Mouse (Mus musculus) forebrain, embryonic 12.5 days (tissue): ENCODE data around the gene Yjefn3. TPM values are rescaled to one million over a fixed set of nuclear protein-coding genes. Genes with fewer than 3 reads are reported as not detected.
A peak's percentile ranks its signal among the peaks of the same experiment; 100 is the strongest.

Experiments
- ATAC-seq: fragments of 200-750 bp; cut with Nextera tagmentation; 2 replicates; pipeline ENCODE4 v1.8.0; 2017; ENCODE audit warnings: moderate TSS enrichment; ENCODE audit not compliant: low FRiP score
- H3K27ac ChIP-seq: fragments of 300-500 bp; sonication (generic); 2 replicates; pipeline ENCODE4 v1.5.1; 2016; ENCODE audit warnings: mild to moderate bottlenecking
- H3K27me3 ChIP-seq: fragments of 300-500 bp; sonication (generic); 2 replicates; pipeline ENCODE4 v1.6.1; 2016; ENCODE audit warnings: mild to moderate bottlenecking
- H3K36me3 ChIP-seq: fragments of 300-500 bp; sonication (generic); replicated peaks from 2 replicates; pipeline ENCODE4 v1.6.1; 2016; ENCODE audit warnings: mild to moderate bottlenecking
- H3K4me1 ChIP-seq: fragments of 300-500 bp; sonication (generic); 2 replicates; pipeline ENCODE4 v1.6.1; 2016
- H3K4me2 ChIP-seq: fragments of 300-500 bp; sonication (generic); 2 replicates; pipeline ENCODE4 v1.6.1; 2016; ENCODE audit warnings: mild to moderate bottlenecking, moderate library complexity
- H3K4me3 ChIP-seq: fragments of 300-500 bp; sonication (generic); replicated peaks from 2 replicates; pipeline ENCODE4 v1.5.1; 2016; ENCODE audit warnings: mild to moderate bottlenecking
- H3K9ac ChIP-seq: fragments of 300-500 bp; sonication (generic); 2 replicates; pipeline ENCODE4 v1.6.1; 2016; ENCODE audit warnings: mild to moderate bottlenecking
- H3K9me3 ChIP-seq: fragments of 300-500 bp; sonication (generic); 2 replicates; pipeline ENCODE4 v1.6.1; 2016
- WGBS: fragments of 180-500 bp; shearing (Covaris S2); methylation state at CpG from one replicate; pipeline ENCODE4 v1.1.7; 2016; 5-methylcytosine and 5-hydroxymethylcytosine counted together
- polyA plus RNA-seq: library from polyadenylated mRNA; unstranded; fragments of >200 nt; fragmentation: Nextera tagmentation; extraction: Ambion mirVana; gene quantifications from 2 replicates; pipeline ENCODE4 v1.2.1, GENCODE M21; 2016

Yjefn3 gene
- polyA plus RNA-seq, 1 experiment from 2014 or later = 9.8 TPM

DNA sequence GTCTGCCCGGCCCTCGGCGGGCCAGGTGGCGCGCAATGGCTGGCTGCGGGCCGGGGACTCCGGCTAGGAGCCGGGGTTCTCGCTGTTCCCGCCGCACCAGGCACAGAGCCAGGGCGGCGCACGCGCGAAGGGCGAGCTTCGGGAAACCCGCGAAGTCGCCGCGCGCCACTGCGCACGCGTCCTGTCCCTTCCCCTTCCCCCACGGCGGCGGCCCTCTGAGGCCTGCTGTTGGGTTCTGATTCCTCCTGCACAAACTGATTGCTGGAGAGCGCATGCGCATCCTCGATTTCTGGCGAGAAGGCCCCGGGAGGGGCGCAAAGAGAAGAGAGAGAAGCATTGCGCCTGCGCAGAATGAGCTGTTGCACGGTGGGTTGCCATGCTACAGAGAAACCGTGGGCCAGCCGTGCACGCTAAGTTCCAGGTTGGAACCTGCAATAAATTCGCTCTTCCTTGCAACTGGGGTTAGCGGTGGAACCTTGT lies 591 bp upstream of the Yjefn3 start:
- Histone ChIP-seq H3K4me1 (peaks cover 40% of the 10 kb centered on the region), H3K9ac (peak overlapping the region; percentile 73), H3K36me3 (peaks cover 30% of the 10 kb centered on the region), H3K4me2 (peak overlapping the region; percentile 89), H3K4me3 (peak overlapping the region; percentile 69), H3K9me3 (no peaks in the 10 kb centered on the region), H3K27ac (peak overlapping the region; percentile 91), H3K27me3 (no peaks in the 10 kb centered on the region)
- ATAC-seq = peak; percentile 93
- under 1% methylated on average over 45 of the region's 45 CpGs for WGBS

DNA sequence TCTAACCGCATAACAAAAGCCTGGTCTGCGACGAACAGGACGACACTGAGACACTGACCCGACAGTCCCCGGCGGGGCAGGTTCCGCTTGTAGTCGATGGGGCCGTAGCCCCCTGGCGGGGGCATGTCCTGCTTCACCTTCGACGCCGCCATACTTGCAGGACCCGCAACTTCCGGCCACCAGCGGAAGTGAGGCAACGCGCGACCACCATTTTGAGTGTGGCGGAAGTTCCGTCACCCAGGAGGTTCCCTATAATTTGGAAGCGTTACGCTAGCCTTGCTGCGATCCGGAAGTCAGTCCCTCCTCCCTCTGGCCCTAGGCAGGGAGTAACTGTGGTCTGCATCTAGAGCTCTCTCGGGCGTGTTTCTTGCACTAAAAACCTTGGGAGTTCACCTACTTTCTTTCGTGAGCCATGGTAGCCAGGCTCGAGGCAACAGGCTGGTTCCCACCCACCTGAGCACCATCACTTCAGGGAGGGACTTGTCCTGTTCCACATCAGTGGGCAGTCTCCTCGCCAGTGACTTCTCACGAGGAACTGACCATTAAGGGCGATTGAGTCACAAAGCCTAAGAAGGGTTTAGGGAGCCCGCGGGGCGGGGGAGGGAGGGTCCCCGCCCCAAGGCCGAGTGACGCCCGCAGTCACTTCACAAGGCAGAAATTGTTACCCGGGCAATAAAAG lies 889 bp downstream of the Yjefn3 start:
- Histone ChIP-seq H3K9ac (peak overlapping the region; percentile 77), H3K4me1 (peaks cover 49% of the 10 kb centered on the region), H3K36me3 (peaks cover 23% of the 10 kb centered on the region), H3K9me3 (no peaks in the 10 kb centered on the region), H3K4me3 (peak overlapping the region; percentile 69), H3K27me3 (no peaks in the 10 kb centered on the region), H3K4me2 (peak overlapping the region; percentile 89), H3K27ac (peak overlapping the region; percentile 87)
- 2% methylated on average over 41 of the region's 41 CpGs for WGBS
- peak; percentile 68 for ATAC-seq

DNA sequence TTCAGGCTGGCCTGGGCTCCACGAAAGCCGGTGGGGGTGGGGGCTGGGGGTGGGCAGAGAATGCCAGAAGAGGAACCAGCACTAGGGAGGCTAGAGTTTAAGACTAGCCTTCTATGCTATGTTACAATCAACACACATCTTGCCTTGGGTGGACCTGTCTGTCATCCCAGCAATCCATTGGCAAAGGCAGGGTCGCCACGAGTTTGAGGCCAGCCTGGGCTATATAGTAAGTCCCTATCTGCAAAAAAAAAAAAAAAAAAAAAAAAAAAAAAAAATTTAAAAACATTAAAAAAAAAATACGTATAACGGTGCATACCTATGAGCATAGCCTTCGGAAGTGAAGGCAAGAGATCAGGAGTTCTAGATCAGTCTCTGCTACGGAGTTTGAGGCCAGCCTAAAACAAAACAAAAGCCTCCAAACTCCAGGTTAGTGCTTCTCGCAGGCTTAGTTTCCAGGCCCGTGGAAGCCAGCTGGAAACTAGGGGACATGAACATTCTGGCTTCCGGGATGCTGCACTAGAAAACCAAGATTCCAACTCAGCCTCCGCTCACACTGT lies 1.5 kb downstream of the Yjefn3 start:
- Histone ChIP-seq H3K4me2 (peak overlapping the region; percentile 89), H3K36me3 (peaks cover 23% of the 10 kb centered on the region), H3K27me3 (no peaks in the 10 kb centered on the region), H3K9ac (peak overlapping the region; percentile 77), H3K27ac (peak overlapping the region; percentile 87), H3K4me1 (peaks cover 50% of the 10 kb centered on the region), H3K4me3 (peak overlapping the region; percentile 69), H3K9me3 (no peaks in the 10 kb centered on the region)
- peak; percentile 1; the same call in 1 of the 2 replicates for ATAC-seq
- WGBS = 24% methylated on average over 12 of the region's 12 CpGs

DNA sequence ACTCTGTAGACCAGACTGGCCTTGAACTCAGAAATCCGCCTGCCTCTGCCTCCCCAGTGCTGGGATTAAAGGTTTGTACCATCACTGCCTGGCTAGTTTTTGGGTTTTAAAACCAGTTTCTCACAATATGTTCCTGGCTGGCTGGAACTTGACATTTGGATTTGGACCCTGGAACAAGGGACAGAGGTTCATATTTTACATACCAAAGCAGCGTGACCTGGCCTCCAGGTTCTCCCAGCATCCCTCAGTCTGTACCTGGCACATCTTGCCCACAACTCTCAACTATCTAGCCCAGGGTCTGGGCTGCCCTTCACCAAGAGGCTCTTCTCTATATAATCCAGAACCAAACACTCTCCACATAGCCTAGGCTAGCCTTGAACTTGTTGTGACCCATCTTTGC lies 2.6 kb downstream of the Yjefn3 start:
- no peak for ATAC-seq
- Histone ChIP-seq H3K9ac (no peak overlapping the region), H3K27ac (no peak overlapping the region), H3K4me3 (no peak overlapping the region), H3K9me3 (no peaks in the 10 kb centered on the region), H3K36me3 (peaks cover 28% of the 10 kb centered on the region), H3K27me3 (no peaks in the 10 kb centered on the region), H3K4me1 (peaks cover 61% of the 10 kb centered on the region), H3K4me2 (peak overlapping the region; percentile 89; the same call in 1 of the 2 replicates)
- WGBS = 92% methylated on average over 2 of the region's 2 CpGs

DNA sequence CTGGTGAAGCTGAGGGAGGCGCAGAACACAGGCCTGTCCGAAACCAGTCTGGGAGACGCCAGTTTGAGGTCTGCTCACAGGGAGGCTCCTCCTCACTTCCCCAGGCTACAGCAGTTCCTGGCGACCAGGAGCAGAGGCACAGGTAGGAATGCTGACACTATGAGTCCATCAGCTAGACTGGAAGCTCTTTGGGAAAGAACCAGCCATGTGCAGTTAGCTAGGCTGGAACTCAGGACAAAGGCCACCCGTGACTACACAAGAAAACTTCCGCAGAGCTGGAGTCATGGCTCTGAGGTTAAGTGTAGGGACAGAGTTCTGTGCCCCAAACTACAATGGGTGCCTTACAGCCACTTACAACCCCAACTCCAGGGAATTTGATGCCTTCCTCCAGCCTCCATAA lies 4.7 kb downstream of the Yjefn3 start:
- Histone ChIP-seq H3K27me3 (peaks cover 4% of the 10 kb centered on the region; the same call in 1 of the 2 replicates), H3K9me3 (no peaks in the 10 kb centered on the region), H3K4me3 (no peak overlapping the region), H3K4me2 (no peak overlapping the region), H3K9ac (no peak overlapping the region; the same call in 1 of the 2 replicates), H3K27ac (no peak overlapping the region), H3K36me3 (peaks cover 37% of the 10 kb centered on the region), H3K4me1 (peaks cover 69% of the 10 kb centered on the region)
- WGBS = 90% methylated on average over 6 of the region's 6 CpGs
- ATAC-seq = no peak

DNA sequence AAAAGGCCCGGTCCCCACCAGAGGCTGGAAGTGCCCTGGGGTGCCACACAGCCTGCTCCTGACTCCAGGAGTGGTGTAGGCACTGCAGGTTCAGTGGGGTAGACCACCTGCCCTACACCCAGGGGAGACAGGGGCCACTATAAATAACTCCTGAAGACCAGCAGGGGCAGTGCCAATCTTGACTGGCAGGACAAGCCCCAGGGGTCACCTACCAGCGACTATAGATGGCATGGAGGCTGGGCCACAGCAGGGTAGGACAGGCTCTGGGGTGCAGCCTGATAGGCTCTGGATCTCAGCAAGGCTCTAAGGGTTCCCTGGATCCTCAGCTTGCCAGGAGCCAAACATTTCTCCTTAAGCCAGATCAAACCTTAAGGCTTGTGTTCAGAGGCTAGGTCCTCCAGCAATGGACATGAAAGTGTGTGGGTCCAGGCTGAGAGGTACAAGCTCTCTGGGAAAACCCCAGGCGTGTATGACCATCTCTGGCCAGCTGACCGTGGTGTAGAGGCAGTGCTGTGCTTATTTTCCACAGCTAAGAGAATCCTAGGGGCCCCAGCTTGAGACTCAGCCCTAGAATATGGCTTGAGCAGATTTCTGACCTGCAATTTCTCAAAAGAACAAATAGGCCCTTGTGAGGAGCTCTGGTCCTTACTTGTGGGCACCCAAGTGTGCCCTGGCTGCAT lies 6.6 kb downstream of the Yjefn3 start:
- no peak overlapping the region for H3K27ac ChIP-seq
- peaks cover 45% of the 10 kb centered on the region for H3K36me3 ChIP-seq
- H3K4me3 ChIP-seq = no peak overlapping the region
- no peaks in the 10 kb centered on the region for H3K9me3 ChIP-seq
- ATAC-seq = no peak
- no peak overlapping the region; the same call in 1 of the 2 replicates for H3K9ac ChIP-seq
- H3K4me1 ChIP-seq = peaks cover 73% of the 10 kb centered on the region
- H3K27me3 ChIP-seq = peaks cover 7% of the 10 kb centered on the region
- H3K4me2 ChIP-seq = no peak overlapping the region
- 76% methylated on average over 4 of the region's 4 CpGs for WGBS

DNA sequence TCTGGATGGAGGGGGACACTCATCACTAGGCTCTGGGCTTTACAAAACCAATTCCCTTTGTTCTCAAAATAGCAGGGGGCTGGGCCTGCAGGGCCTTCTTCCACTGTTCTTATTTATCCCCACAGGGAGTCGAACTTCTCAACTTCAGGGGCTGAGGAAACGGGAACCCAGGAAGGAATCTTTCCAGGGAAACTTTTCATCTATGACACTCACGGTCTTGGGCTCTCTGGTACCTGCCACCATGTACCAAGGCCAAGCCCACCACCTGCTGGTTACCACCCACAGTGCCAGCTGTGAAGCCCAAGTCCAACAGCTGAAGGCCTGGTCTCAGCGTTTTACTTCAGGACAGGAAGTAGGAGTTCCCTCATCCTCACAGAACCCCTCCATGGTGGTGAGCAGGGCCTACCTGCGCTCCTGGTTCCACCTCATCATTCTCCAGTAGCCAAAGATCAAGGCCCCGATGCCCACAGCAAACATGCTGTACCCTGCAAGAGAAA lies 7.6 kb downstream of the Yjefn3 start:
- Histone ChIP-seq H3K9ac (no peak overlapping the region), H3K4me1 (peaks cover 67% of the 10 kb centered on the region), H3K27me3 (peaks cover 18% of the 10 kb centered on the region), H3K36me3 (peaks cover 45% of the 10 kb centered on the region), H3K4me3 (no peak overlapping the region), H3K4me2 (no peak overlapping the region), H3K27ac (0 out of 2 replicates have a peak overlapping the region, but pooled peaks have one; percentile 25), H3K9me3 (no peaks in the 10 kb centered on the region)
- ATAC-seq = no peak
- 57% methylated on average over 6 of the region's 6 CpGs for WGBS

DNA sequence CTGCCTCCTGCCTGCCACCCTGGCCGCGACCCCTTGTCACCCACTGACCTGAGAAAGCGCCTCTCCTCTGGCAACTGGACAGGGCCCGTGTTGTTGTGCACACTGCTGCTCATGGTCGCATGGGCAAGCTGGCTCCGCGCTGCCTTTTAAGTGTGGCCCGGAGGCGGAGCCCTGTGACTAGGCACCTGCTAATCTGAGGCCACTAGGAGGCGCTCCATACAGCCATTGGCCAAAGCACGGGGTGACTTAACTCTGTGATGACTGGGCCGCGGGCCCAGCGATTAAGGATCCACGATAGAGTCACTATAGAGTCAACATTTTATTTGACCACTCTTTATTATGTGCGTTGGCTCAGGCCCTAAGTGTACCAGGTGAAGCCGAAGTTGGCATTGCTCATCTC lies 8.6 kb downstream of the Yjefn3 start:
- Histone ChIP-seq H3K9ac (no peak overlapping the region), H3K4me1 (peaks cover 65% of the 10 kb centered on the region), H3K4me3 (no peak overlapping the region), H3K27ac (peak overlapping the region; percentile 25; the same call in 1 of the 2 replicates), H3K36me3 (peaks cover 38% of the 10 kb centered on the region), H3K9me3 (no peaks in the 10 kb centered on the region), H3K27me3 (peaks cover 28% of the 10 kb centered on the region), H3K4me2 (no peak overlapping the region)
- ATAC-seq = peak; percentile 6; the same call in 1 of the 2 replicates
- 25% methylated on average over 17 of the region's 17 CpGs for WGBS

DNA sequence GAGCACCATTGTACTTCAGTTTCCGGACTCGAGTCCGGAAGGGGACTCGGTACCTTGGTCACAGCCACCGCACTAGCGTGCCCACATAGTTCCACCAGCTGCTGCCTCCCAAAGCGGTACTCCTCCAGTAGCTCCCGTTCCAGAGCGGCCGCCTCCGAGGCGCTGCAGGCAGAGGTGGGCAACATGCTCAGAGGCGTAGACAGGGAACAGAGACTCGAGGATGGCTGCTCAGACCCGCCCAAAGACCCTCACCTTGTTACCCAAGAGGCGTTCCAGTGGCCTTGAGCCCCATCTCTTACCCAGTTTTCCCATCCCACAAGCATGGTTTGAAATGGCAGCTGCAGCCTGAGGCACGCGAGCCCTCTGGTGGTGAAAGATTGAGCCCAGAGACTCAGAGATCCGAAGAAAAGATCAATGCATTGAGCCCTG lies 11.7 kb downstream of the Yjefn3 start:
- no peak overlapping the region for H3K27ac ChIP-seq
- H3K9me3 ChIP-seq = no peaks in the 10 kb centered on the region
- peaks cover 75% of the 10 kb centered on the region for H3K4me1 ChIP-seq
- peaks cover 20% of the 10 kb centered on the region for H3K36me3 ChIP-seq
- H3K27me3 ChIP-seq = peaks cover 58% of the 10 kb centered on the region
- no peak for ATAC-seq
- 38% methylated on average over 19 of the region's 19 CpGs for WGBS
- no peak overlapping the region for H3K4me3 ChIP-seq
- no peak overlapping the region for H3K9ac ChIP-seq
- H3K4me2 ChIP-seq = no peak overlapping the region

DNA sequence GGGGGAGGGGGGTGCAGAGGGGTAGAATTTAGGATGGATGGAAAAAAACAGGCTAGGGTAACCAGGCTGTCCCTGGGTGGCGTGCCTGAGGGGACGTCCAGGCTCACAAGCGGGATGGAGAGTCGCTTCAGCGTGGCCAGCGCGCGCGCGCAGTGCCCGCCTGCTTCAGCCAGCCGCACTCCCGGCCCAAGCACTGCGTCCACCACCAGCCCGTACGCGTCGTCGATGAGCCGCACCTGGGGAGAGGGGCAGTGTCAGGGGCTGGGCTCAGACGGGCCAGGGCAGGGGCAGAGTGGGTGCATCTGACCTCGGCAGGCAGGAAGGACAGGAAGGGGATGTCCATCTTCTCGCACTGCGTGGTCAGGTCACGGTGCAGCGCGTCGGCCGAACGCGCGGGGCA lies 13.6 kb downstream of the Yjefn3 start:
- peak; percentile 17; the same call in 1 of the 2 replicates for ATAC-seq
- peaks cover 56% of the 10 kb centered on the region for H3K4me1 ChIP-seq

DNA sequence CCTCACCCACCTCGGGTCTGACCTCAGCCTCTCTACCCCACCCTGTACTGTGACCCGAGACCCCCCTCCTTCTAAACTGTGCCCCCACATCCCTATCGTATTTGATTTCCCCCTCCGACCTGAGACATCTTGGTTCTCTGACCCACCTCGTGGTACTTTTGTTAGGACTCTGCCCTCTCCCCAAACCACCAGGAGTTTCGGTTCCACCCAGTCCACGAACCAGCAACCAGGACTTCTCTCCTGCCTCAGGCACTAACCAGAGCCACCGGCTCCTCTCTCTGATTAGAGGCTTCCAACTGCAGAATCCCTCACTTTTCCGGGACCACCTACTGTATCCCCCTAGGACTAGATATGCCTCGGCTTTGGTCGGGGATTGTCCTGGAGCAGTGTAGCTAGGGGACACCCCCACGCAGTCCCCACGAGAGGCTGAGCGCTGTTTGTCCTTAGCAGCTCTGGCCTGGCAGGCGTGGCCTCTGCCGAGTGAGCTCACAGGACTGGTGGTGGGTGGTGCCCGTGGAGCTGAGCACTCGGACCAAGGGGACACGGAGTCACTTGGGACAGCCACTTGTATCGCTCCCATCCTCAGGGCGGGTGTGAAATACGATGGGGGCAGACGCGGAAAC lies 14.2 kb downstream of the Yjefn3 start:
- no peaks in the 10 kb centered on the region for H3K9me3 ChIP-seq
- peak overlapping the region; percentile 42 for H3K4me2 ChIP-seq
- peaks cover 50% of the 10 kb centered on the region for H3K4me1 ChIP-seq
- H3K27ac ChIP-seq = no peak overlapping the region
- H3K9ac ChIP-seq = no peak overlapping the region
- ATAC-seq = no peak
- H3K4me3 ChIP-seq = peak overlapping the region; percentile 29
- peaks cover 8% of the 10 kb centered on the region; the same call in 1 of the 2 replicates for H3K36me3 ChIP-seq
- H3K27me3 ChIP-seq = peaks cover 83% of the 10 kb centered on the region
- WGBS = 5% methylated on average over 24 of the region's 24 CpGs

More for the DNA sequence above, 13.6 kb downstream of the Yjefn3 start:
- 4% methylated on average over 32 of the region's 32 CpGs for WGBS
- Histone ChIP-seq H3K9ac (no peak overlapping the region), H3K27me3 (peaks cover 77% of the 10 kb centered on the region), H3K36me3 (peaks cover 13% of the 10 kb centered on the region; the same call in 1 of the 2 replicates), H3K9me3 (no peaks in the 10 kb centered on the region), H3K4me2 (peak overlapping the region; percentile 42), H3K4me3 (peak overlapping the region; percentile 29), H3K27ac (no peak overlapping the region)
